Mouse (Mus musculus) bone marrow, adult 2 months (tissue): Measurements from ENCODE around the gene Fhod1. TPM values are rescaled to one million over a fixed set of nuclear protein-coding genes. Genes with fewer than 3 reads are reported as not detected.

Source experiments
- H3K27ac ChIP-seq: fragments of 200-500 bp; 2 replicates; pipeline ENCODE4 v1.5.1; 2012; ENCODE audit warnings: low read depth, mild to moderate bottlenecking, control low read depth, inconsistent platforms, low read length; ENCODE audit not compliant: control insufficient read depth, poor library complexity, insufficient read depth
- H3K4me1 ChIP-seq: fragments of 200-500 bp; 2 replicates; pipeline ENCODE4 v1.6.1; 2011; ENCODE audit warnings: low read length; ENCODE audit not compliant: control insufficient read depth, insufficient read depth
- H3K4me3 ChIP-seq: fragments of 200-500 bp; replicated peaks from 2 replicates; pipeline ENCODE3; 2011; ENCODE audit warnings: mild to moderate bottlenecking, low read depth, low read length, control low read depth; ENCODE audit not compliant: control insufficient read depth
- CTCF ChIP-seq: fragments of 200-500 bp; IDR thresholded peaks from 2 replicates; pipeline ENCODE4 v1.5.1; 2011; ENCODE audit warnings: low read length, control low read depth; ENCODE audit not compliant: control insufficient read depth, insufficient read depth
- POLR2A ChIP-seq: fragments of 200-500 bp; IDR thresholded peaks from 2 replicates; pipeline ENCODE4 v1.6.1; 2011; ENCODE audit warnings: low read depth, mild to moderate bottlenecking, control low read depth, low read length, borderline replicate concordance; ENCODE audit not compliant: control insufficient read depth
- WGBS: fragments of 180-500 bp; shearing (Covaris S2); methylation state at CpG from one replicate; pipeline ENCODE4 v1.1.7; 2018; 5-methylcytosine and 5-hydroxymethylcytosine counted together
- polyA plus RNA-seq: library from polyadenylated mRNA; stranded (reverse); fragments of >200 nt; gene quantifications from 2 replicates; pipeline ENCODE4 v1.2.4, GENCODE M21; 2011; ENCODE audit warnings: low replicate concordance; ENCODE audit not compliant: missing spikeins, insufficient read depth, insufficient read length

Fhod1 gene
- polyA plus RNA-seq, 1 experiment = 66.3 TPM

GRCm38 (mm10) chr8:105332523-105332922, 15.2 kb downstream of the Fhod1 start:
- no peak overlapping the region for H3K27ac ChIP-seq
- H3K4me1 ChIP-seq = no peaks in the 10 kb centered on the region; the same call in 1 of the 2 replicates
- H3K4me3 ChIP-seq = no peak overlapping the region
- 85% methylated on average over 2 of the region's 2 CpGs for WGBS
- TF ChIP-seq CTCF (no peak), POLR2A (no peak)

DNA sequence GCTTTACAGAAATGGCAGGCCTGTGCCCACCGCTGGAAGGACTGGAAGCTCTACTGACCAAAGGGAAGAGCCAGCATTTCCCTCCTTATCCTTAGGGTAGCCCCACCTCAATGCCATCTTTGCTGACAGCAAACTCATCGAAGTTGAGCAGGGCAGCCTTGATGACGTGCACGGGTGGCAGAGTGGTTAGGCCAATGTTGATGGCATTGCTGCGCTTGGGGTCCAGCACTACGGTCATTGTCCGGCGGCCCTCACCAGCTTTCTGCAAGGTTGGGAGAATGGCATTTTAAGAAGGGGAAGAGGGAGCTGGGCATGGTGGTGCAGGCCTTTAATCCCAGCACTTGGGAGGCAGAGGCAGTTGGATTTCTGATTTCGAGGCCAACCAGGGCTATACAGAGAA, 15.8 kb downstream of the Fhod1 start:
- WGBS = 91% methylated on average over 9 of the region's 9 CpGs
- H3K4me1 ChIP-seq = no peaks in the 10 kb centered on the region; the same call in 1 of the 2 replicates
- TF ChIP-seq POLR2A (no peak), CTCF (no peak)
- H3K4me3 ChIP-seq = no peak overlapping the region
- no peak overlapping the region for H3K27ac ChIP-seq

DNA sequence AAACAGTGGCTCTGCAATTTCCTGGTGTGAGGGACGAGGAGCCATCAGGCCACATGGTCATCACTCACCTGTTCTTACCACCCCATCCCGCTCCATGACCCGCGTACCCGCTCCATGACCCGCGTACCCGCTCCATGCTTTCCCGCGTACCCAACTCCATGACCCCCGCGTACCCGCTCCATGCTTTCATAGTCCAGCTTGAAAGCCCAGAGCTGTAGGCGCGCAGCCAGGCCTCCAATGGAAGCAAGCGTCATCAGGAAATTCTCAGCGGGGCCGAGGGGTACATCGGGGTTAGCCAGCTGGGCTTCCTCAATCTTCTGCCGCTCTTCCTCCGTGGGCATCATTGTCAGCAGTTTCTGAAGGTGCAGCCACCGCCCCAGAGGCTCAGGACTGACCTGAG, 16.3 kb downstream of the Fhod1 start:
- H3K27ac ChIP-seq = no peak overlapping the region
- TF ChIP-seq CTCF (no peak), POLR2A (no peak)
- H3K4me1 ChIP-seq = no peaks in the 10 kb centered on the region; the same call in 1 of the 2 replicates
- 93% methylated on average over 22 of the region's 22 CpGs for WGBS
- no peak overlapping the region for H3K4me3 ChIP-seq

- no peak overlapping the region for H3K4me3 ChIP-seq
- no peak overlapping the region for H3K27ac ChIP-seq
- TF ChIP-seq POLR2A (no peak), CTCF (no peak)
- H3K4me1 ChIP-seq = no peaks in the 10 kb centered on the region; the same call in 1 of the 2 replicates
- WGBS = 90% methylated on average over 12 of the region's 12 CpGs
These were observed 17.4 kb downstream of the Fhod1 start for GRCm38 (mm10) chr8:105330325-105330724.

DNA sequence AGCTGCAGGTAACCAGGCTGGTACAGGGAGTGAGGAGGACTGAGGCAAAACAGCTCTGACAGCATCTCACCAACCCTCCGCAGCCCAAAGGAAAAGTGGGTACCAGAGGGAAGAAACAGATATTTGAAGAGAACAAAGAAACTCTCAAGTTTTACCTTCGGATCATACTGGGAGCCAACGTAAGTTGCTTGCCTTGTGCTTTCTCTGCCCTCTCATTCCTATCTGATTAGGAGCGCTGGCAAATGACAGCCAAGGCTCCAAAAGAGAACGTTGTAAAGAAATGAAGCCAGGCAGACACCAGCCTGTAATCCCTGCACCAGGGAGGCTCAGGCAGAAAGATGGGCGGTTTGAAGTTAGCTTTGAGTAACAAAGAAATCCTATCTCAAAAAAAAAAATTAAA, 20.8 kb downstream of the Fhod1 start:
- no peak overlapping the region for H3K27ac ChIP-seq

DNA sequence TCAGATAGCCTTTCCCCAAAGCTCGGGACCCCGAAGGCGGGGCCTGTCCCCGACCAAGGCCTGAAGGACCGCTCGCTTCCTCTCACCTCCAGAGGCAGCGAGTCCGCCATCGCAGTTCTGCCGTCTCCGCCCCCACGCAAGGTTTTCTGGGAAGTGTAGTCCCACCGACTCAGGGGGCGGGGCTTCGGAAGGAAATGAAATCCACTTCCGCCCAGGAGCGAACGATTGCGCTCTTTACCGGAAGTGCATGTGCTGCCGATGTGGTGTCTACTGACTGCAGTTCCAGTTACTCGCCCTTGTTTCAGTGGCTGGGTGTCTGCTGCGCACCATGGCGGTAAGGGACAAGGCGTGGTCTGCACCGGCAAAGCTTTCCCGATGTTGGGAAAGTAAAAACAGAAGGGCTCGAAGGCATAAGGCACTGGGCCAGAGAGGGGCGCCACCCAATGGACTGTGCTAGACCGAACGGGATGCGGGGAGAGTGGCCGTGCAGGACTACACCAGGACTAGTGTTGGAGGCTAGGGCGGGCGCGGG, 21.5 kb downstream of the Fhod1 start, which contains the start of the genes Lrrc29 and Tmem208:
Lrrc29 (minus strand) TSS at position 138 of the 532 bp plus-strand sequence.
Tmem208 (plus strand) TSS at position 214 of the 532 bp plus-strand sequence.
- H3K27ac ChIP-seq = peak within 1 kb of the TSS; percentile 48
- peak within 1 kb of the TSS; percentile 82 for H3K4me3 ChIP-seq
- H3K4me1 ChIP-seq = peaks cover 1% of the 10 kb centered on the region; the same call in 1 of the 2 replicates
- peak; percentile 94; the same call in 1 of the 2 replicates for TF ChIP-seq POLR2A
- TF ChIP-seq CTCF = peak; percentile 46
- under 1% methylated on average over 36 of the region's 36 CpGs for WGBS

More for the DNA sequence above, 20.8 kb downstream of the Fhod1 start:
- 26% methylated on average over 6 of the region's 6 CpGs for WGBS
- TF ChIP-seq CTCF (no peak), POLR2A (no peak)
- Histone ChIP-seq H3K4me1 (peaks cover 1% of the 10 kb centered on the region; the same call in 1 of the 2 replicates), H3K4me3 (peak overlapping the region; percentile 82)

GRCm38 (mm10) chr8:105325641-105326093, 22.1 kb downstream of the Fhod1 start:
- WGBS = under 1% methylated on average over 12 of the region's 12 CpGs
- peak overlapping the region; percentile 82 for H3K4me3 ChIP-seq
- TF ChIP-seq CTCF (no peak), POLR2A (no peak)
- H3K4me1 ChIP-seq = peaks cover 1% of the 10 kb centered on the region; the same call in 1 of the 2 replicates
- peak overlapping the region; percentile 48 for H3K27ac ChIP-seq

DNA sequence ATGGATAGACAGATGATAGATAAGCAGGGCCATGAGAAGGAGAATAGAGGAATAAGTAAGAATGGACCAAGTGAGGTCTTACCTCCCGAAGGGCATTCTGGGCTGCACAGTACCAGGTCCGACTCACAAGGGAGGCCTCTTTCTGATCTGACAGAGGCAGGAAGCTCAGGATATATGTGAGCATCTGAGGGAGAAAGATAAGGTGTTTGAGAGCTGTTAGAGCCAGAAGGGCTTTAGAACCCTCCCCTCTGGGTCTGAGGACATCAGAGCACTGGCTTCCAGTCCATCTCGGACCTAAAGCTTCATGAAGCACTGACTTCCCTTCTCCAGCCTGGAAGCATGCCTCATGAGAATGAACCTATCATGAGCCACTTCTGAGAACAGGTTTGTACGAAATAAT, 24.6 kb downstream of the Fhod1 start:
- Histone ChIP-seq H3K4me3 (peak overlapping the region; percentile 64), H3K4me1 (peaks cover 1% of the 10 kb centered on the region; the same call in 1 of the 2 replicates), H3K27ac (peak overlapping the region; percentile 61; the same call in 1 of the 2 replicates)
- TF ChIP-seq CTCF (no peak), POLR2A (no peak)
- WGBS = 63% methylated on average over 4 of the region's 4 CpGs

DNA sequence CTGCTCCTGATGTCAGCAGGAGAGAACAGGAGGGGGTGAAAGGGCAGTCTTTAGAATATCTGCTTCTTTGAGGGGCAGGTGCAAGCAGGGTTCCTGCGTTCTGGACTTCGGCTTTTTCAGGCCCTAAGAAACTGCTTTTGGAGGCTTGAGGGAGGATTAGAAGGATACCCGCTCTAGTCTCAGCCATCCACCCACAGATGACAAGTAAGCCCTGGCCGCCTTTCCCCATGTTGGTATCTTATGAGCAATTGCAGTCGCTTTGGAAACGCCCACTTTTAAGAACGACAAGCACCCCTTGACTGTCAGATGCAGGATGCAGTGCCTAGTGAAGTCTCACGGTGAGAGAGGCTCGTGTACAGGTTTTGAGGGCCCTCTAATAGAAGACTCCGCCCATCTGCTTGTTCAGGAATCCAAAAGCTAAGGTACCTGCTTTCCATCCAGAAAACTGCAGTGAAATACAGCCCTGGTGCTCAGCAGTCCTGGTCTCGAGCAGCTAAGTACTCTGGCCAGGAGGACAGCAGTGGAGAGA, 29.0 kb downstream of the Fhod1 start:
- peaks cover 1% of the 10 kb centered on the region; the same call in 1 of the 2 replicates for H3K4me1 ChIP-seq
- H3K27ac ChIP-seq = no peak overlapping the region
- TF ChIP-seq CTCF (no peak), POLR2A (no peak)
- 89% methylated on average over 11 of the region's 11 CpGs for WGBS
- H3K4me3 ChIP-seq = no peak overlapping the region
